Mouse (Mus musculus): ENCODE data around the gene 1500009C09Rik. TPM values are rescaled to one million over a fixed set of nuclear protein-coding genes. Genes with fewer than 3 reads are reported as not detected.

The 1500009C09Rik gene
- polyA plus RNA-seq, 2 experiments: 0.02 TPM; not detected in 1

GRCm38 (mm10) chr15:82218778-82219666 is 33.2 kb upstream of the 1500009C09Rik start:
- Histone ChIP-seq H3K9me3 (ENCODE audit: control insufficient read depth, low read length) (no peaks in the 10 kb centered on the region), H3K4me2 (ENCODE audit: low read depth) (no peak overlapping the region), H3K4me3 (ENCODE audit: insufficient read depth in 1 of 2, low read depth in 2 of 2, low read length in 2 of 2) (no peak overlapping the region), H3K27me3 (ENCODE audit: control insufficient read depth, insufficient read depth, low read length) (peaks cover 38% of the 10 kb centered on the region), H3K9ac (replicated peaks) (no peak overlapping the region), H3K27ac (no peak overlapping the region), H3K36me3 (replicated peaks; ENCODE audit: control insufficient read depth, insufficient read depth, low read depth) (no peaks in the 10 kb centered on the region), H3K4me1 (replicated peaks; ENCODE audit: control insufficient read depth in 2 of 2, insufficient read depth in 2 of 2, low read length in 1 of 2) (peaks cover 0 to 1% of the 10 kb centered on the region in 2 experiments; a peak in 1 of 4 replicates)
- DNase-seq (ENCODE audit: low read depth in 3 of 3, low spot score in 3 of 3) (no peak), ATAC-seq (ENCODE audit: insufficient read depth) (no peak)
- 32% methylated on average over 26 of the region's 26 CpGs for WGBS (ENCODE audit: insufficient replicate concordance)
- no peak for TF ChIP-seq CTCF (IDR thresholded peaks at IDR 0.05; ENCODE audit: low read depth)
- TF ChIP-seq EP300 (IDR thresholded peaks at IDR 0.05; ENCODE audit: low read depth): no peak

DNA sequence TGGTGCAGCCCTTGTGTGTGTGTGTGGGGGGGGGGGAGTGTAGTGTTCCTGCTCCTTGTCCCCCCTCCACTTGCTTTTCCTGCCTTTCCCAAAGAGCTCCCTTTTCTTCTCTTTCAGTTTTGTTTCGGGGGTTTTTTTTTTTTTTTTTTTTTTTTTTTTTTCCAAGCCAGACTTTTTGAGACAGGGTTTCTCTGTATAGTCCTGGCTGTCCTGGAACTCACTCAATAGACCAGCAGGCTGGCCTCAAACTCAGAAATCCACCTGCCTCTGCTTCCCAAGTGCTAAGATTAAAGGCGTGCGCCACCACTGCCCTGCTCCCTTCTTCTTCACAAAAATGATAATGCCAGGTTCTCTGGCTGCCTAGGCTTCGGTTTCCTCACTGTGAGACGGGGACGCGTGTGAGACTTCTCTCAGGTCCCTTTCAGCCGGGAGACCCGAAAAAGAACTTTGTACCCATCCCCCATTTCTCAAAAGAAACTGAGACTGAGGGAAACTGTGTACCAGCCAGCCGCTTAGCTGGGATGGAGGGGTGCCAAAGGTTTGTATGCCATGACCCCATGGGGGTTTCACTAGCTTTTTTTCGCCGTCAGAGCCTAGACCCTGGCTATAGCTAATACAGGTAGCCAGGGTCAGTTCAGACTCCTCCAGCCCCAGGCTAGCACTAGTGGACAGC is 32.1 kb upstream of the 1500009C09Rik start:
- DNase-seq (ENCODE audit: low read depth in 3 of 3, low spot score in 3 of 3): no peak
- Histone ChIP-seq H3K4me2 (ENCODE audit: low read depth) (no peak overlapping the region), H3K27me3 (ENCODE audit: control insufficient read depth, insufficient read depth, low read length) (peaks cover 35% of the 10 kb centered on the region), H3K27ac (no peak overlapping the region), H3K9me3 (ENCODE audit: control insufficient read depth, low read length) (no peaks in the 10 kb centered on the region), H3K36me3 (replicated peaks; ENCODE audit: control insufficient read depth, insufficient read depth, low read depth) (no peaks in the 10 kb centered on the region), H3K4me3 (ENCODE audit: insufficient read depth in 1 of 2, low read depth in 2 of 2, low read length in 2 of 2) (no peak overlapping the region), H3K9ac (replicated peaks) (no peak overlapping the region), H3K4me1 (replicated peaks; ENCODE audit: control insufficient read depth in 2 of 2, insufficient read depth in 2 of 2, low read length in 1 of 2) (peaks cover 6 to 10% of the 10 kb centered on the region in 2 experiments)
- TF ChIP-seq EP300 (IDR thresholded peaks at IDR 0.05; ENCODE audit: low read depth) (no peak), CTCF (IDR thresholded peaks at IDR 0.05; ENCODE audit: low read depth) (no peak)
- no peak for ATAC-seq (ENCODE audit: insufficient read depth)
- 58% methylated on average over 12 of the region's 12 CpGs for WGBS (ENCODE audit: insufficient replicate concordance)

DNA sequence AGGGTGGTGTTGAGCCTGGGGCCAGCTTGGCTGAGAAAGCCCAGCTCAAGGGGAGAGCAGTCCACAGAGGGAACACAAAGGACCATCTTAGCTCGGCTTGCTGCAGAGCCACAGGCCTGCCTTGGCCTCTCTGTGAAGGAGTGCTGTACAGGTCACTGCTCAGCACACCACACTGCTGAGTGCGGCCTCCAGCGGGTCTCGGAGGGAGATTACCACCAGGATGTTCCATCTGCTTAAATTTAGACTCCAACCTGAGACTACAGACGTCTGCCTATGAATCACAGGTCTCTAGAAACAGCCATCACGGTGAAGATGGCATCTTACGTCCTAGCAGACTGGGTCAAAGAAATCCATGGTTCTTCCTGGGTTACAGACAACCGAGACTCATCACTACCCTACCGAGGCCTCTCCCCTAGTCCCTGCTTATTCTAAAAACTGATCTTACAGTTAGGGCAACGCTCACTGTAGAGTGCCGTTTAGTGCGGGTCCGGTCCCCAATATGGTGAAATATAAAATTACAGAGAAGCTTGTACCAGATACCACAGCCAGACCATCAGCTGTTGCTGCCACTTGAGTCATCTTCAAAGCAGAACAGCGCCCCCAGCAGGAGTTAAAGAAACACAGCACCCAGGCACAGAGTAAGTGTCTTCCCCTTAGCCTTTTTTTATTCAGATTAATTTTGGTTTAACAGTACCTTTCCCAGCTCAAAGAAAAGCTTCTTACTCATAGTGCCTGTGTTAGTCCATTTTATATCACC is 30.9 kb upstream of the 1500009C09Rik start:
- no peak overlapping the region for H3K27ac ChIP-seq
- WGBS (ENCODE audit: insufficient replicate concordance): 62% methylated on average over 14 of the region's 14 CpGs
- peaks cover 6 to 13% of the 10 kb centered on the region in 2 experiments for H3K4me1 ChIP-seq (replicated peaks; ENCODE audit: control insufficient read depth in 2 of 2, insufficient read depth in 2 of 2, low read length in 1 of 2)
- no peak overlapping the region for H3K4me2 ChIP-seq (ENCODE audit: low read depth)
- H3K27me3 ChIP-seq (ENCODE audit: control insufficient read depth, insufficient read depth, low read length): peaks cover 29% of the 10 kb centered on the region
- no peaks in the 10 kb centered on the region for H3K9me3 ChIP-seq (ENCODE audit: control insufficient read depth, low read length)
- TF ChIP-seq EP300 (IDR thresholded peaks at IDR 0.05; ENCODE audit: low read depth) (no peak), CTCF (IDR thresholded peaks at IDR 0.05; ENCODE audit: low read depth) (peak; percentile 24; the same call in 1 of the 2 replicates)
- no peaks in the 10 kb centered on the region for H3K36me3 ChIP-seq (replicated peaks; ENCODE audit: control insufficient read depth, insufficient read depth, low read depth)
- H3K9ac ChIP-seq (replicated peaks): no peak overlapping the region
- no peak for ATAC-seq (ENCODE audit: insufficient read depth)
- no peak overlapping the region for H3K4me3 ChIP-seq (ENCODE audit: insufficient read depth in 1 of 2, low read depth in 2 of 2, low read length in 2 of 2)
- DNase-seq (ENCODE audit: low read depth in 3 of 3, low spot score in 3 of 3): no peak

GRCm38 (mm10) chr15:82223251-82223650 is 28.9 kb upstream of the 1500009C09Rik start:
- peak overlapping the region; percentile 72; the same call in 1 of the 2 replicates for H3K4me2 ChIP-seq (ENCODE audit: low read depth)
- H3K4me1 ChIP-seq (replicated peaks; ENCODE audit: control insufficient read depth in 2 of 2, insufficient read depth in 2 of 2, low read length in 1 of 2): peaks cover 6 to 13% of the 10 kb centered on the region in 2 experiments
- H3K4me3 ChIP-seq (ENCODE audit: insufficient read depth in 1 of 2, low read depth in 2 of 2, low read length in 2 of 2): peak overlapping the region in 1 of 2 experiments; percentile 2; a peak in 1 of 4 replicates
- H3K9ac ChIP-seq (replicated peaks): no peak overlapping the region
- WGBS (ENCODE audit: insufficient replicate concordance): 23% methylated on average over 7 of the region's 7 CpGs
- no peak for TF ChIP-seq CTCF (IDR thresholded peaks at IDR 0.05; ENCODE audit: low read depth)
- no peak for TF ChIP-seq EP300 (IDR thresholded peaks at IDR 0.05; ENCODE audit: low read depth)
- H3K9me3 ChIP-seq (ENCODE audit: control insufficient read depth, low read length): no peaks in the 10 kb centered on the region
- H3K27ac ChIP-seq: no peak overlapping the region
- ATAC-seq (ENCODE audit: insufficient read depth): no peak
- H3K27me3 ChIP-seq (ENCODE audit: control insufficient read depth, insufficient read depth, low read length): peaks cover 24% of the 10 kb centered on the region
- no peaks in the 10 kb centered on the region for H3K36me3 ChIP-seq (replicated peaks; ENCODE audit: control insufficient read depth, insufficient read depth, low read depth)
- no peak for DNase-seq (ENCODE audit: low read depth in 3 of 3, low spot score in 3 of 3)
